Mouse (Mus musculus) spleen, adult 2 months (tissue): ENCODE results near the gene Apod.

Source experiments
- CTCF ChIP-seq: fragments of 200-500 bp; IDR thresholded peaks from 2 replicates; pipeline ENCODE4 v1.5.1; 2011; ENCODE audit warnings: mild to moderate bottlenecking, inconsistent platforms; ENCODE audit not compliant: insufficient read depth, insufficient read length, insufficient replicate concordance; ENCODE audit errors: extremely low read depth
- POLR2A ChIP-seq: fragments of 200-500 bp; IDR thresholded peaks from 2 replicates; pipeline ENCODE4 v1.6.1; 2011; ENCODE audit warnings: low read depth, low read length, inconsistent platforms

DNA sequence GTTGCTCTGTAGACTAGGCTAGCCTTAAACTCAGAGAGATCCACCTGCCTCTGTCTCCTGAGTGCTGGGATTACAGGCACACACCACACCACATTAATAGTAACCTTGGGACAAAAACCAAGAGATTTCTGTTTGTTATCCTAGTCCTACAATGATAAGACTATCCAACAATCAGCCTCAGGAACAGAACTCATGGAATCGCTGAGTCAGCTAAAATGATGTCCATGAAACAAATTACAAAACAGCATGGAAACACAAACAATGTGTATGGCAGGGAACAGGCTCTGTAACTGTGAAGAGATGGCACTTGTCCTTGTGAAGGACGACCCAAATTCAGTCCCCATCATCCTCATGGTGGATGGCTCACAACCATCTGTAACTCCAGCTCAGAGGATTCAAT, 47.9 kb downstream of the Apod start:
- no peak for TF ChIP-seq CTCF
- TF ChIP-seq POLR2A: no peak
